Mouse (Mus musculus) hindbrain, embryonic 12.5 days (tissue): Measurements from ENCODE around the gene Prim1. TPM values are rescaled to one million over a fixed set of nuclear protein-coding genes. Genes with fewer than 3 reads are reported as not detected.
"Not testable (repeated sequence)": the region's sequence is repeated elsewhere in the genome, so short reads cannot be mapped to it uniquely, and the experiment has no call there.

Experiments used
- ATAC-seq: fragments of 200-750 bp; cut with Nextera tagmentation; 2 replicates; pipeline ENCODE4 v1.8.0; 2017; ENCODE audit warnings: moderate TSS enrichment; ENCODE audit not compliant: low FRiP score
- H3K27ac ChIP-seq: fragments of 300-500 bp; sonication (generic); 2 replicates; pipeline ENCODE4 v1.5.1; 2016; ENCODE audit warnings: mild to moderate bottlenecking
- H3K27me3 ChIP-seq: fragments of 300-500 bp; sonication (generic); 2 replicates; pipeline ENCODE4 v1.6.1; 2016; ENCODE audit warnings: mild to moderate bottlenecking
- H3K36me3 ChIP-seq: fragments of 300-500 bp; sonication (generic); 2 replicates; pipeline ENCODE4 v1.6.1; 2016; ENCODE audit warnings: mild to moderate bottlenecking
- H3K4me1 ChIP-seq: fragments of 300-500 bp; sonication (generic); 2 replicates; pipeline ENCODE4 v1.6.1; 2016
- H3K4me2 ChIP-seq: fragments of 300-500 bp; sonication (generic); replicated peaks from 2 replicates; pipeline ENCODE4 v1.6.1; 2016; ENCODE audit warnings: mild to moderate bottlenecking
- H3K4me3 ChIP-seq: fragments of 300-500 bp; sonication (generic); 2 replicates; pipeline ENCODE4 v1.5.1; 2016; ENCODE audit warnings: mild to moderate bottlenecking
- H3K9ac ChIP-seq: fragments of 300-500 bp; sonication (generic); 2 replicates; pipeline ENCODE4 v1.6.1; 2016; ENCODE audit warnings: mild to moderate bottlenecking, moderate library complexity
- H3K9me3 ChIP-seq: fragments of 300-500 bp; sonication (generic); replicated peaks from 2 replicates; pipeline ENCODE4 v1.6.1; 2016; ENCODE audit warnings: mild to moderate bottlenecking
- WGBS: fragments of 180-500 bp; shearing (Covaris S2); methylation state at CpG from one replicate; pipeline ENCODE4 v1.1.7; 2016; 5-methylcytosine and 5-hydroxymethylcytosine counted together
- polyA plus RNA-seq: library from polyadenylated mRNA; unstranded; fragments of >200 nt; fragmentation: Nextera tagmentation; extraction: Ambion mirVana; gene quantifications from 2 replicates; pipeline ENCODE4 v1.2.1, GENCODE M21; 2016

The Prim1 gene
- polyA plus RNA-seq, 1 experiment from 2014 or later, result 50.9 TPM

DNA sequence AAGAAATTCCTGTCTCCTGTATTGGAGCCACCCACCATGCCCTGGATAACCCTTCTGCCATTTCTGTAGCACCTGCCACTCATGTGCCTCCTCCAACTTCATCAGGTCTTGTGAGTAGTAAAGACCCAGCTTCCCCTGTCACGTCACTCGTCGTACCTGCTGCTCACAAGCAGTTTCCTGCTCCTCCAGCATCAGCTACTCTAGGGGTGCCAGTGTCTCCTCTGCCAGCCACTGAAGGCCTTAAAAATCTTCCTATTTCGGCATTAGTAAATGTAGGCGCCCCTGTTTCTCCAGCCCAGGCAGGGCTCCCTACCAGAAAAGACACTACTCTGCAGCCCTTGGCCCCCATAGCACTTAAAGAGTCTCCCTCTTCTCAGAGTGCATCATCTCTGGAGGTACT lies 25.3 kb downstream of the Prim1 start:
- H3K27ac ChIP-seq, result no peak overlapping the region
- H3K27me3 ChIP-seq, result no peaks in the 10 kb centered on the region
- no peak overlapping the region for H3K9ac ChIP-seq
- WGBS, result 92% methylated on average over 5 of the region's 5 CpGs
- H3K36me3 ChIP-seq, result peaks cover 68% of the 10 kb centered on the region
- H3K9me3 ChIP-seq, result no peaks in the 10 kb centered on the region
- no peak overlapping the region for H3K4me2 ChIP-seq
- ATAC-seq, result no peak
- peaks cover 38% of the 10 kb centered on the region for H3K4me1 ChIP-seq
- no peak overlapping the region for H3K4me3 ChIP-seq

DNA sequence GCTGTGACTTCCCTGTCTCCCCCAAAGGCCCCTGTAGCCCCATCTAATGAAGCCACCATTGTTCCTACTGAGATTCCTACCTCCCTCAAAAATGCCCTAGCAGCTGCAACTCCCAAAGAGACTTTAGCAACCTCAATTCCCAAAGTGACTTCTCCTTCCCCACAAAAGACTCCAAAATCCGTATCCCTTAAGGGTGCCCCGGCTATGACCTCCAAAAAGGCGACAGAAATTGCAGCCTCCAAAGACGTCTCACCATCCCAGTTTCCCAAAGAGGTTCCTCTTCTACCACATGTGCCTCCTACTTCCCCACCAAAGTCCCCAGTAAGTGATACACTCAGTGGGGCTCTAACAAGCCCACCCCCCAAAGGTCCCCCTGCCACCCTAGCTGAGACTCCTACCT lies 26.7 kb downstream of the Prim1 start:
- no peak for ATAC-seq
- H3K4me2 ChIP-seq, result no peak overlapping the region
- H3K27ac ChIP-seq, result no peak overlapping the region
- 81% methylated on average over 4 of the region's 4 CpGs for WGBS
- H3K9ac ChIP-seq, result no peak overlapping the region
- no peak overlapping the region for H3K4me3 ChIP-seq
- peaks cover 81% of the 10 kb centered on the region for H3K36me3 ChIP-seq
- H3K27me3 ChIP-seq, result no peaks in the 10 kb centered on the region
- no peaks in the 10 kb centered on the region for H3K9me3 ChIP-seq
- peaks cover 38% of the 10 kb centered on the region for H3K4me1 ChIP-seq

DNA sequence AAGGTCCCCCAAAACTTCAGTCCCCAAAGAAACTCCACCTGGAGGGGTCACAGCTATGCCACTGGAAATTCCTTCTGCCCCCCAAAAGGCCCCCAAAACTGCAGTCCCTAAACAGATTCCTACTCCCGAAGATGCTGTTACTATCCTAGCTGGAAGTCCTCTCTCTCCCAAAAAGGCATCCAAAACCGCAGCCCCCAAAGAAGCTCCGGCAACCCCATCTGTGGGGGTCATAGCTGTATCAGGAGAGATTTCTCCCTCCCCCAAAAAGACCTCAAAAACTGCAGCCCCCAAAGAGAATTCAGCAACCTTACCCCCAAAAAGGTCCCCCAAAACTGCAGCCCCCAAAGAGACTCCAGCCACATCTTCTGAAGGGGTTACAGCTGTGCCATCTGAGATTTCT lies 27.5 kb downstream of the Prim1 start:
- 87% methylated on average over 3 of the region's 3 CpGs for WGBS
- Histone ChIP-seq H3K9ac (no peak overlapping the region), H3K4me3 (no peak overlapping the region), H3K9me3 (no peaks in the 10 kb centered on the region), H3K4me2 (no peak overlapping the region), H3K36me3 (peaks cover 85% of the 10 kb centered on the region), H3K27me3 (no peaks in the 10 kb centered on the region), H3K4me1 (peaks cover 30% of the 10 kb centered on the region), H3K27ac (no peak overlapping the region)
- no peak for ATAC-seq

DNA sequence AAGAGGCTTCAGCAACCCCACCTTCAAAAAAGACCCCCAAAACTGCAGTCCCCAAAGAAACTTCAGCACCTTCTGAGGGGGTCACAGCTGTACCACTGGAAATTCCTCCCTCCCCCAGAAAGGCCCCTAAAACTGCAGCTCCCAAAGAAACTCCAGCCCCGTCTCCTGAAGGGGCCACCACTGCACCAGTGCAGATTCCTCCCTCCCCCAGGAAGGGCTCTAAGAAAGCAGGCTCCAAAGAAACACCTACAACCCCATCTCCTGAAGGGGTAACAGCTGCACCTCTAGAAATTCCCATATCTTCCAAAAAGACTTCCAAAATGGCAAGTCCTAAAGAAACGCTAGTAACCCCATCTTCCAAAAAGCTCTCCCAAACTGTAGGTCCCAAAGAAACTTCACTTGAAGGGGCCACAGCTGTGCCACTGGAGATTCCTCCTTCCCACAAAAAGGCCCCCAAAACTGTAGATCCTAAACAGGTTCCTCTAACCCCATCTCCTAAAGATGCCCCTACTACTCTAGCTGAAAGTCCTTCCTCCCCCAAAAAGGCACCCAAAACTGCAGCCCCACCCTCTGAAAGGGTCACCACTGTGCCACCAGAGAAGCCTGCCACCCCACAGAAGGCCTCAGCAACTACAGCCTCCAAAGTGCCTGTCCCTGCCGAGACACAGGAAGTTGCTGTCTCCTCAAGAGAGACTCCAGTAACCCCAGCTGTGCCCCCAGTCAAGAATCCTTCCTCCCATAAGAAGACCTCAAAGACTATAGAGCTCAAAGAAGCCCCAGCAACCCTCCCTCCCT lies 28.3 kb downstream of the Prim1 start:
- Histone ChIP-seq H3K4me3 (no peak overlapping the region), H3K36me3 (peaks cover 89% of the 10 kb centered on the region), H3K9me3 (no peaks in the 10 kb centered on the region), H3K27me3 (no peaks in the 10 kb centered on the region), H3K4me1 (peaks cover 24% of the 10 kb centered on the region), H3K4me2 (no peak overlapping the region), H3K27ac (peak overlapping the region; percentile 23; the same call in 1 of the 2 replicates), H3K9ac (no peak overlapping the region)
- ATAC-seq, result no peak
- 81% methylated on average over 3 of the region's 3 CpGs for WGBS

GRCm38 (mm10) chr10:128048157-128048556 lies 33.2 kb downstream of the Prim1 start:
- Histone ChIP-seq H3K4me2 (no peak overlapping the region), H3K4me3 (no peak overlapping the region), H3K9ac (no peak overlapping the region), H3K27me3 (no peaks in the 10 kb centered on the region), H3K9me3 (no peaks in the 10 kb centered on the region), H3K4me1 (peaks cover 12% of the 10 kb centered on the region), H3K36me3 (peaks cover 79% of the 10 kb centered on the region), H3K27ac (no peak overlapping the region)
- WGBS, result 96% methylated on average over 8 of the region's 8 CpGs
- no peak for ATAC-seq

GRCm38 (mm10) chr10:128049741-128050140 lies 34.8 kb downstream of the Prim1 start:
- Histone ChIP-seq H3K4me1 (0 out of 2 replicates have a peak, but pooled peaks cover under 1% of the 10 kb centered on the region), H3K4me2 (no peak overlapping the region), H3K9ac (no peak overlapping the region), H3K27me3 (no peaks in the 10 kb centered on the region), H3K27ac (no peak overlapping the region), H3K9me3 (no peaks in the 10 kb centered on the region), H3K4me3 (no peak overlapping the region), H3K36me3 (peaks cover 63% of the 10 kb centered on the region)
- no peak for ATAC-seq
- 95% methylated on average over 2 of the region's 2 CpGs for WGBS

- Histone ChIP-seq H3K4me3 (no peak overlapping the region), H3K27me3 (no peaks in the 10 kb centered on the region), H3K36me3 (peaks cover 57% of the 10 kb centered on the region)
Measured at GRCm38 (mm10) chr10:128050355-128050754, 35.4 kb downstream of the Prim1 start.

GRCm38 (mm10) chr10:128051589-128051988 lies 36.6 kb downstream of the Prim1 start:
- no peak overlapping the region for H3K9ac ChIP-seq
- no peak overlapping the region for H3K4me3 ChIP-seq
- H3K27ac ChIP-seq, result no peak overlapping the region
- H3K4me2 ChIP-seq, result no peak overlapping the region
- ATAC-seq, result no peak
- H3K4me1 ChIP-seq, result no peaks in the 10 kb centered on the region
- H3K36me3 ChIP-seq, result peaks cover 44% of the 10 kb centered on the region
- WGBS, result over 99% methylated on average over 5 of the region's 5 CpGs
- H3K27me3 ChIP-seq, result no peaks in the 10 kb centered on the region
- H3K9me3 ChIP-seq, result no peaks in the 10 kb centered on the region

More at GRCm38 (mm10) chr10:128050355-128050754, 35.4 kb downstream of the Prim1 start:
- Histone ChIP-seq H3K27ac (no peak overlapping the region), H3K4me2 (no peak overlapping the region), H3K9me3 (no peaks in the 10 kb centered on the region), H3K9ac (no peak overlapping the region), H3K4me1 (no peaks in the 10 kb centered on the region)
- 85% methylated on average over 2 of the region's 2 CpGs for WGBS
- ATAC-seq, result no peak

- H3K27ac ChIP-seq, H3K4me2 ChIP-seq, ATAC-seq, H3K4me3 ChIP-seq, H3K9me3 ChIP-seq, H3K27me3 ChIP-seq, H3K4me1 ChIP-seq, H3K9ac ChIP-seq: not testable (repeated sequence)
- peaks cover 40% of the 10 kb centered on the region for H3K36me3 ChIP-seq
- WGBS, result 90% methylated on average over 1 of the region's 2 CpGs
Measured at GRCm38 (mm10) chr10:128052136-128052535, 37.2 kb downstream of the Prim1 start.

GRCm38 (mm10) chr10:128053001-128053400 lies 38.0 kb downstream of the Prim1 start:
- ATAC-seq, result no peak
- no peaks in the 10 kb centered on the region for H3K9me3 ChIP-seq
- no peak overlapping the region for H3K4me3 ChIP-seq
- H3K27me3 ChIP-seq, result no peaks in the 10 kb centered on the region
- no peak overlapping the region for H3K9ac ChIP-seq
- peaks cover 5% of the 10 kb centered on the region for H3K4me1 ChIP-seq
- no peak overlapping the region for H3K4me2 ChIP-seq
- WGBS, result 93% methylated on average over 8 of the region's 8 CpGs
- H3K27ac ChIP-seq, result no peak overlapping the region
- H3K36me3 ChIP-seq, result peaks cover 35% of the 10 kb centered on the region

- Histone ChIP-seq H3K4me2 (peak overlapping the region; percentile 82), H3K9ac (peak overlapping the region; percentile 94), H3K36me3 (no peaks in the 10 kb centered on the region), H3K4me3 (peak overlapping the region; percentile 73), H3K27me3 (no peaks in the 10 kb centered on the region), H3K4me1 (peaks cover 19% of the 10 kb centered on the region), H3K27ac (peak overlapping the region; percentile 99), H3K9me3 (no peaks in the 10 kb centered on the region)
- 1% methylated on average over 18 of the region's 18 CpGs for WGBS
- ATAC-seq, result peak; percentile 14
Measured at GRCm38 (mm10) chr10:128058184-128058583, 43.2 kb downstream of the Prim1 start.

- H3K4me3 ChIP-seq, result peak within 1 kb of the TSS; percentile 73
- peak within 1 kb of the TSS; percentile 99 for H3K27ac ChIP-seq
- no peaks in the 10 kb centered on the region for H3K27me3 ChIP-seq
- peaks cover 3% of the 10 kb centered on the region; the same call in 1 of the 2 replicates for H3K36me3 ChIP-seq
- ATAC-seq, result peak; percentile 94
- H3K4me1 ChIP-seq, result peaks cover 19% of the 10 kb centered on the region
- peak within 1 kb of the TSS; percentile 82 for H3K4me2 ChIP-seq
- H3K9me3 ChIP-seq, result no peaks in the 10 kb centered on the region
- under 1% methylated on average over 62 of the region's 72 CpGs for WGBS
- H3K9ac ChIP-seq, result peak within 1 kb of the TSS; percentile 94
Measured at GRCm38 (mm10) chr10:128058601-128059151, 43.7 kb downstream of the Prim1 start, which contains the start of gene Ptges3. Ptges3 (plus strand) TSS chr10:128058954.
